9 mouse cellular contexts compared by ENCODE assay signal in genomic region chr14:21498361-21498996, GRCm38 (mm10). TPM values are rescaled to one million over a fixed set of nuclear protein-coding genes. Genes with fewer than 3 reads are reported as not detected.
A peak's percentile ranks its signal among the peaks of the same experiment; 100 is the strongest.
DNase-seq lines count a peak whose midpoint lies in the region; ATAC-seq and TF ChIP-seq lines count a peak whose summit lies in the region.
"Had no signal": no experiment of that assay in that cellular context is flagged by ENCODE, and none has a peak within 500 bp of the region (broad histone marks: within the 10 kb centered on the region; RNA-seq: fewer than 3 reads in every experiment).

No protein-coding gene starts in this region.

- no peak for ATAC-seq in heart, embryonic 11.5 days (replicated peaks; ENCODE audit: insufficient number of reproducible peaks, low FRiP score, low TSS enrichment)
- ATAC-seq: Patski had no signal

- 2% methylated on average over 7 of the region's 7 CpGs for WGBS in heart, embryonic 11.5 days (ENCODE audit: insufficient replicate concordance)
- WGBS in limb, embryonic 10.5 days, result 5% methylated on average over 7 of the region's 7 CpGs
- WGBS in small intestine, adult 2 months, result 7% methylated on average over 7 of the region's 7 CpGs

- no peaks in the 10 kb centered on the region for H3K9me3 ChIP-seq in heart, embryonic 11.5 days (replicated peaks; ENCODE audit: control insufficient read depth, low read length)
- H3K9me3 ChIP-seq in limb, embryonic 10.5 days (replicated peaks), result no peaks in the 10 kb centered on the region

- H3K36me3 ChIP-seq in heart, embryonic 11.5 days (ENCODE audit: control insufficient read depth, insufficient read depth, low read length), result no peaks in the 10 kb centered on the region
- 0 out of 2 replicates have a peak, but pooled peaks cover 6% of the 10 kb centered on the region for H3K36me3 ChIP-seq in limb, embryonic 10.5 days
- no peaks in the 10 kb centered on the region for H3K36me3 ChIP-seq in small intestine, adult 2 months (ENCODE audit: control insufficient read depth, insufficient read depth, low read length)

- TF ChIP-seq CTCF in small intestine, adult 2 months (IDR thresholded peaks at IDR 0.05; ENCODE audit: extremely low read depth, insufficient read length, insufficient replicate concordance, low read depth, low read length), result no peak

- H3K4me2 ChIP-seq in heart, embryonic 11.5 days, result peak overlapping the region; percentile 87

- H3K27ac ChIP-seq in heart, embryonic 11.5 days (ENCODE audit: low read depth, low read length), result peak overlapping the region; percentile 98
- peak overlapping the region; percentile 95 for H3K27ac ChIP-seq in limb, embryonic 10.5 days
- H3K27ac ChIP-seq in small intestine, adult 2 months (ENCODE audit: insufficient read depth, low read depth, low read length), result peak overlapping the region; percentile 72

- no peak for DNase-seq in heart, adult 18-20 months
- DNase-seq in CD4-positive helper T cell, adult 2 months (ENCODE audit: low read depth, low spot score), result peak; percentile 25
- DNase-seq in embryo, embryonic 11.5 days (ENCODE audit: low read depth, low spot score), result peak; percentile 16
- peak; percentile 48 for DNase-seq in limb, embryonic 10.5 days (ENCODE audit: low spot score)
- no peak for DNase-seq in layer of hippocampus, adult 8-10 months (ENCODE audit: low spot score in 2 of 2)
- DNase-seq in right cerebral cortex, adult 18-20 months, result no peak

- TF ChIP-seq POLR2A in small intestine, adult 2 months (IDR thresholded peaks at IDR 0.05; ENCODE audit: low read depth, low read length), result no peak

- H3K4me3 ChIP-seq in heart, embryonic 11.5 days (ENCODE audit: low read depth, low read length), result peak overlapping the region; percentile 85
- peak overlapping the region; percentile 93 for H3K4me3 ChIP-seq in limb, embryonic 10.5 days
- peak overlapping the region; percentile 99 for H3K4me3 ChIP-seq in small intestine, adult 2 months (ENCODE audit: low read depth, low read length)

- H3K27me3 ChIP-seq in heart, embryonic 11.5 days (ENCODE audit: control insufficient read depth, insufficient read depth, low read length), result no peaks in the 10 kb centered on the region
- no peaks in the 10 kb centered on the region for H3K27me3 ChIP-seq in limb, embryonic 10.5 days (ENCODE audit: low read depth, poor library complexity, severe bottlenecking)
- H3K27me3 ChIP-seq in small intestine, adult 2 months (ENCODE audit: control insufficient read depth, insufficient read depth, low read length), result no peaks in the 10 kb centered on the region
- H3K27me3 ChIP-seq: Patski had no signal

- H3K9ac ChIP-seq in heart, embryonic 11.5 days (ENCODE audit: low read depth, low read length), result peak overlapping the region; percentile 91

- peaks cover 27% of the 10 kb centered on the region for H3K4me1 ChIP-seq in heart, embryonic 11.5 days (ENCODE audit: control insufficient read depth, insufficient read depth, low read length)
- peaks cover 57% of the 10 kb centered on the region for H3K4me1 ChIP-seq in limb, embryonic 10.5 days
- peaks cover 18% of the 10 kb centered on the region for H3K4me1 ChIP-seq in small intestine, adult 2 months (ENCODE audit: control insufficient read depth, insufficient read depth, insufficient read length, low read length)

RNA-seq across cellular contexts. Expression of gene Kat6b, which starts 17.2 kb away (rescaled TPM):
- 11.9 and 14.9 TPM in 2 replicates for polyA plus RNA-seq in heart, embryonic 11.5 days (2014; fragmentation: Nextera tagmentation; extraction: Ambion mirVana)
- total RNA-seq in heart, adult 18-20 months (2021), result 10 to 100 TPM; 18.8 to 27.6 TPM
- polyA plus RNA-seq in limb, embryonic 10.5 days (2016; fragmentation: Nextera tagmentation; extraction: Ambion mirVana), result 14.5 and 19.6 TPM in 2 replicates
- polyA plus RNA-seq in small intestine, adult 2 months (2012; rRNA removed), result 4.0 and 8.3 TPM in 2 replicates
- 100 to 1,000 TPM; 102 to 111 (median 107) TPM for total RNA-seq in layer of hippocampus, adult 8-10 months (2022)

Comparison
In these comparisons a context has a peak if more than half of its experiments do, and no peak if none do; other contexts are left out.
1. DNase-seq: peak in CD4-positive helper T cell, adult 2 months (single experiment), embryo, embryonic 11.5 days (single experiment) and limb, embryonic 10.5 days (single experiment); none in heart, adult 18-20 months (0 of 2), layer of hippocampus, adult 8-10 months (0 of 2) and right cerebral cortex, adult 18-20 months (single experiment).
2. Peak in every context shown above with its lines, with median percentiles within 50 percentile points of each other: H3K27ac ChIP-seq and H3K4me3 ChIP-seq.